Mouse (Mus musculus) induced T-regulatory cell, adult 2 months (primary cell): ENCODE data around the gene Rin2.

ENCODE experiments used
- DNase-seq: peaks from one replicate; pipeline ENCODE4 v3.0.0-alpha.2; 2012; ENCODE audit warnings: low read depth

Rin2 gene

DNA sequence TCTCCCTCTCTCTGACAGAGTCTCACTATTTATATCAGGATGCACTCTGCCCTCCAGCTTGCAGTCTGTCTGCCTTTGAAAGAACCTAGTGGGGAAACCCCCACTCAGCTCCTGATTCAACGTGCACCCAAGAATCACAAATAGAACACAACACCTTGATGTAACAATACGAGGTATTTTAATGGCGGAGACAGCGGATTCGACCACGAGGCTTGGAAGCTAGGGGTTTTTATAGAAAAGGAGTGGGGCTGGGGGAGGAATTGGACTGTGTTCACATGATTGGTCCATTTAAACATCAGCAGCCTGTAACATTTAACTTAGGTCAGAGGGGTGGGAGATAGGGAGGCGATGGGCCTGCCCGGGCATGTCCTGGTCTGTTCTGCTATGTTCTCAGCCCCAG, 225.3 kb downstream of the Rin2 start:
- peak; percentile 25 for DNase-seq

DNA sequence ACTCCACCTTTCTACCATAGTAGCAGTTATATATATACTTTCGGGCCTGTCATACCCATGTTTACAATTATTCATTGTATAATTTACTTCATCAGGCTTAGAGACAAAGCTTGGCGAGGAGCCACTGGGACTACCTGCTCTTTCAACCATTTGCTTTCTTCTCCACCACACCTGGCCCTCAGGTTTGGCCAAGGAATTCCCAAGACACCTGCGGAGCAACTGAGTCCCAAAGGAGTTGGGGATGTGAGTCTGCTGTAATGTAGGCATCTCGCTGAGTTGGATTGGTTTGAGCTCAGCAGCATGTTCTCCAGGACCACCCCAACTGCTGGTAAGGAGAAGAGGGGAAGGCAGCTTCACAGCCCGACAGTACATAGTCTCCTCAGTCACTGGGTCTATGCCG, 226.8 kb downstream of the Rin2 start, which contains the start of gene Naa20:
Gene Naa20 (plus strand): TSS at position 239 of the 400 bp plus-strand sequence.
- DNase-seq = no peak

DNA sequence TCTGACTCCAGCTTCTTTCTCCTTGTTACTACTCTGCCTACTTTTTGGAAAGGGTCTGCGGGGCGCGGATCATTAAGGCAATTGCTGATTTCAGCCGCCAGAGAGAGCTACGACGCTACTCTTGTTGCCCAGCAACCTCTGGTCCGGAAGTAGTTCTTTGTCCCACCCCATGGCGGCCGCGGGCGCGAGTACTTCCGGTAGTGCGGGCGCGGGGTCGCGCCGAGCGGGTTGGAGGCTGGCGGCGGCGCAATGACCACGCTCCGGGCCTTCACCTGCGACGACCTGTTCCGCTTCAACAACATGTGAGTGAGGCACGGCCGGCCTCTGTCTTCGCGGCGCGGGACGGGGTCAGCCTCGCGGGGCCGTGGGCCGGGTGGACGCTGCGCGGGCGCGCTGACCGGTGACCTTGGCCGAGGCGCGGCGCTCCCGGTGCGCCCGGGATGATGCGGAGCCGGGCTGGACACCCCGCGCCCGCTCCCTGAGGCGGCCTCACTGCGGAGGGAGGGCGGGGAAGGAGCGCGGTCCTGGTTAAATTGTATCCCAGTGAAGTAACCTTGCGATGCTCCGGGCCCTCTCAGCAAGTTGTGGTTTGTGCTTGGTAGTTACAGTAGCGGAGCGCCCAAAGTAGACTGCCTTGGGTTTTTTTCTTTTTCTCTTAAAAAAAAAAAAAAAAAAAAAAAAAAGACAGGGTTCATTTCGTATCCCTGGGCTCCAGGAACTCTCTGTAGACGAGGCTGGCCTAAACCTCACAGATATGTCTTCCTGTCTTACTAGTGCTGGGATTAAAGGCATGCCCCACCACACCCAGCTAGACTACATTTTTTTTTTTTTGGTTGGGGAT, 228.3 kb downstream of the Rin2 start:
- peak; percentile 93 for DNase-seq

DNA sequence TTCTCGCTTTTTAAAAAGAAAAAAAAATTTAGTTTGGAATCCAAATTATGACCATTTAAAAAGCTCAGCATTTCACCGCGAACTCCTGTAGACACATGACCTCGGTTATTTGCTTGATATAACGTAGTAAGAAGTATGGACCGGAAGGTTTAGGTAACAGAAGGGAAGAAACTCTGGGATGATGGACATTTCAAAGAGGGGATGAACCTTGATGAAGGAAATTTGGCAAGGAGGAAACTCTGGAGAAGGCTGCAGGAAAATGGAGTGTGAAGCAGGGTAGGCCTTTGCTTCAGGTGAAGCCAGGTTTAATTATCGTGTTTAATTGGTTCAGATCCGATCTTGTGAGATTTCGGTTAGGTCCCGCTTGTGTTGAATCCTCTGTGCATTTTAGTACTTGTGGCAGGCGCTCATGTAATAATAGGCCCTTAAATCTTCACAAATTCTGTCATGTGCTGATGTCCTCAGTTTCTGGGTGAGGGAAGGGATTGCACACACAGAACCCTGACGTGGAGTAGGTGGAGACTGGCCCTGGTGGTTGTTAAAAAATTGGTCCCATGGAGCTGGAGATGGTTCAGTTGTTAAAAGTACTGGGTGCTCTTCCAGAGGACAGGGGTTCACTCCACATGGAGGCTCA, 229.1 kb downstream of the Rin2 start:
- DNase-seq = peak; percentile 63

DNA sequence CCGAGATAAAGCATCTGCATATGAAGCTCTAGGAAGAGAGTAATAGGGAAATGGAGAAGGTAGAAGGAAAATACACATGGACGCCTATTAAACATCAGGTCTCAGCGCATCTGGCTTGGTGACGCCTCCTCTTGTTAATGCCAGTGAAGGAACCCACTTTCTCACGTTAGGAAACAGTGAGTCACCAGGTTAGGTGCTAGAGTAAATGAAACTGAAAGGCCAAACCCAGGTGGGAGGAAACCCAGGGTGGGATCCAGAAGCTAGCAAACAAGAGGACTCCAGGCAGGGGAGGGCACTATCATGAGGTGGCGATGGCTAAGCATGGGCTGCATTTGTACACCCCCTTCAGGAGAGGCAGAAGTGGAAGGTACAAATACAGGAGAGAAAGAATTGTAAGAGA, 230.1 kb downstream of the Rin2 start:
- peak; percentile 93 for DNase-seq

DNA sequence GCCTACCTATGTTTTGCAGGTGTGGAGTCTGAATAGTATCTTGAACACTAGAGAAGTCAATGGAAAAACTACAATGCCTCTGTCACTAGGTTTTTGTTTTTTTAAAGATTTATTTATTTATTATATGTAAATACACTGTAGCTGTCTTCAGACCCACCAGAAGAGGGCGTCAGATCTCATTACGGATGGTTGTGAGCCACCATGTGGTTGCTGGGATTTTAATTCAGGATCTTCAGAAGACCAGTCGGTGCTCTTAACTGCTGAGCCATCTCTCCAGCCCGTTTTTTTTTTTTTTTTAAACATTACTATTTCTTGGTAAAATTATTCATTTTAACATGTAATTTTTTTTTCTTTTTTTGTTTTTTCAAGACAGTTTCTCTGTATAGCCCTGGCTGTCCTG, 230.9 kb downstream of the Rin2 start:
- peak; percentile 30 for DNase-seq

DNA sequence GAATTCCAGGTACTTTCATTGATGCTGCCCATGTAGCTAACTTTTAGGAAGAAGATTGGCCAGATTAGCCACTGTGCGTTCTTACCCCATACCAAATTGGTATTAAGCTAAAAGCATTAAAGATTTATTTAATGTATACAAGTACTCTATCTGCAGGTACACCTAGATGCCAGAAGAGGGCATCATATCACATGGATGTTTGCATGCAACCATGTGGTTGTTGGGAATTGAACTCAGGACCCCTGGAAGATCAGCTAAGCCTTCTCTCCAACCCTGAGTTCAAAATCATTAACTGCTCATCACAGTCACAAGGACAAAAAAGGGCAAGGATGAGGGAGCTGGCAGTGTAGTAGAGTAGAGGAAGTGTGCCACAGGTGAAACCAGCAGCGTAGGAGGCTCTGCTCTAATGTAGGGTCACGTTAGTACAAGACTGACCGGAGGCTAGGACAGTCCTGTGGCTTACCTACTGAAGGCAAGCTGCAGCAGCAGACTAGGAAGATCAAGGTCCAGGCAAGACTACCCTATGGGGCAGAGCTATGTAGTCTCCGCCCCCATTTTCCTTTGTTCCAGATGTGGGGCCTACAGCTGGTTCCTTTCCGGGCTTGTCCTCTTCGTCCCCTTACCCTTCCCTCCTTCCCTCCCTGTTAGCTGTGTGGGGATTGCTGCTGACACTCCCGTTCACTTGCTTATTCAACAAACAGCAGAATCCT, 246.1 kb downstream of the Rin2 start:
- DNase-seq = no peak

DNA sequence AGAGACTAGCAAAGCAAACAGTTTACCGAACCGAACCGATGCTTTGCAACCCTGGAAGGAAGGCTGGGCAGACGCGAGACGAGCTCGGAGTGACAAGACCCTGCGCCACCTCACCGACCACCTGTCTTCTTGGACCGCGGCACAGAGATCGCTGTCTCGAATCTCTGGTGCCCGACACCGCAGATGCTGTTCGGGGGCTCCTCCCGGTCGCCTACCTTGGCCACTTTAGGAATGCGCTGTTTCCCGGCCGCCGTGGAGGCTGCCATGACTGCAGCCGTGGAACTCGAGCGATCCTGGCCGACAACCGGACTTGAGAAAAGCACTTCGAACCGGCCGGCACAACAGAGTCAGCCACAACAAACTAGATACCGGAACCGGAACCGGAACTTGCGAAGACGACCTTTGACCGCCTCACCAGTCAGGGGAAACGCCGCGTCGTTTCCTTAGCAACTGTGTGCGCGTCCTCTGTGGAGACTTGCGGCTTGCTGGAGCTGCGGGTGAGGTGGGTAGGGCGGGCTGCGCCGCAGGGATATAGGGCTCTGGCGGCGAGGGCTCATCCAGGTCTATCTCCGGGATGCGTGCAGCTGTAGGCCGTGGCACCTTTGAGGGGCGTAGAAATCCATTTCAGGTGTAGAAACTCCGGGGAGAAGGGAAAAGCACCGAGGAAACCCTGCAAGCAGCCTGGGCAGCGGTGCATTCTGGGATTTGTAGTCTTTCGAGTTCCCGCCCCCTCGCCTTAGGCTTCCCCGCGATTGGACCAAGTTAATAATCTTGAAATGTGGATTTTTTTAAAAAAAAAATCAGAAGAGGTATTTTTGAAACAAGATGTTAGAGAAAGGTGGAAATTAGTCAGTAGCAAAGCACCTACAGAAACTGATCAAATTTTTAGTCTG, 259.6 kb downstream of the Rin2 start, which contains the start of the genes Cfap61 and Crnkl1:
Gene Cfap61 (plus strand): TSS at position 446 of the 893 bp plus-strand sequence.
Gene Crnkl1 (minus strand): TSS at position 676 of the 893 bp plus-strand sequence.
- peak; percentile 98 for DNase-seq

DNA sequence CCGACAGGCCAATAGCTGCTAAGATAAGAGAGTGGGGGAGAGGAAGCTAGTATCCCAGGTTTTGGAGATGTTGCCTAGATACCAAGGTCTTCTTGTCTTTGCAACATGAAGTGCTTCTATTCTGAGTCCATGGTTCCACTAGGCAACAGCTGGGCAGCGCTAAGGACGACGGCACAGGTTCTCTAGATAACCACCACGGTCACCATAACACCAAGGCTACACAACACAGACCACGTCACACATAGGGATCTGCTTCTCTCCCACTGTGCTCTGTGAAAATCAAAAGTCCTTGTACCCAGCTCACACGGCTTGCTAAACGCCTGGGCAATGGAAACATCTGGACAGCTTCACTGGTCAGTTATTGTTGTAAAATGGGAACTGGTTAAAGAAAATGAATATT, 262.0 kb downstream of the Rin2 start:
- no peak for DNase-seq
